Mouse (Mus musculus): ENCODE results near the gene Colq. TPM values are rescaled to one million over a fixed set of nuclear protein-coding genes. Genes with fewer than 3 reads are reported as not detected.

Gene Colq
- polyA plus RNA-seq, 1 experiment from 2014 or later: 0.50 TPM

GRCm38 (mm10) chr14:31565478-31566212, 25.5 kb downstream of the Colq start:
- 80% methylated on average over 9 of the region's 9 CpGs for WGBS
- H3K36me3 ChIP-seq (ENCODE audit: control insufficient read depth, insufficient read depth, low read length): no peaks in the 10 kb centered on the region
- peaks cover 4% of the 10 kb centered on the region for H3K4me1 ChIP-seq (ENCODE audit: control insufficient read depth, insufficient read depth, low read depth, low read length)
- no peak overlapping the region for H3K4me2 ChIP-seq (ENCODE audit: low read length)
- no peaks in the 10 kb centered on the region for H3K27me3 ChIP-seq (replicated peaks; ENCODE audit: control insufficient read depth, insufficient read depth, low read length)
- no peak overlapping the region for H3K9ac ChIP-seq (ENCODE audit: low read depth, low read length)
- H3K9me3 ChIP-seq (ENCODE audit: control insufficient read depth, low read length): no peaks in the 10 kb centered on the region
- H3K4me3 ChIP-seq (ENCODE audit: low read length): no peak overlapping the region
- no peak for ATAC-seq
- no peak overlapping the region for H3K27ac ChIP-seq (ENCODE audit: low read depth, low read length)

GRCm38 (mm10) chr14:31564452-31565179, 26.5 kb downstream of the Colq start:
- 31% methylated on average over 6 of the region's 6 CpGs for WGBS
- peaks cover 4% of the 10 kb centered on the region for H3K4me1 ChIP-seq (ENCODE audit: control insufficient read depth, insufficient read depth, low read depth, low read length)
- H3K27me3 ChIP-seq (replicated peaks; ENCODE audit: control insufficient read depth, insufficient read depth, low read length): no peaks in the 10 kb centered on the region
- no peak overlapping the region for H3K4me3 ChIP-seq (ENCODE audit: low read length)
- H3K36me3 ChIP-seq (ENCODE audit: control insufficient read depth, insufficient read depth, low read length): no peaks in the 10 kb centered on the region
- no peak overlapping the region for H3K4me2 ChIP-seq (ENCODE audit: low read length)
- no peak overlapping the region for H3K9ac ChIP-seq (ENCODE audit: low read depth, low read length)
- H3K27ac ChIP-seq (ENCODE audit: low read depth, low read length): no peak overlapping the region
- 0 out of 2 replicates have a peak, but pooled peaks have one; percentile 30 for ATAC-seq
- no peaks in the 10 kb centered on the region for H3K9me3 ChIP-seq (ENCODE audit: control insufficient read depth, low read length)

- WGBS: 50% methylated on average over 5 of the region's 5 CpGs
- Histone ChIP-seq H3K9me3 (ENCODE audit: control insufficient read depth, low read length) (no peaks in the 10 kb centered on the region), H3K9ac (ENCODE audit: low read depth, low read length) (no peak overlapping the region), H3K4me2 (ENCODE audit: low read length) (no peak overlapping the region), H3K4me3 (ENCODE audit: low read length) (no peak overlapping the region), H3K27ac (ENCODE audit: low read depth, low read length) (no peak overlapping the region), H3K4me1 (ENCODE audit: control insufficient read depth, insufficient read depth, low read depth, low read length) (peaks cover 4% of the 10 kb centered on the region; the same call in 1 of the 2 replicates), H3K36me3 (ENCODE audit: control insufficient read depth, insufficient read depth, low read length) (no peaks in the 10 kb centered on the region), H3K27me3 (replicated peaks; ENCODE audit: control insufficient read depth, insufficient read depth, low read length) (no peaks in the 10 kb centered on the region)
- no peak for ATAC-seq
Measured at GRCm38 (mm10) chr14:31560886-31561285, 30.3 kb downstream of the Colq start.

- Histone ChIP-seq H3K36me3 (ENCODE audit: control insufficient read depth, insufficient read depth, low read length) (no peaks in the 10 kb centered on the region), H3K9me3 (ENCODE audit: control insufficient read depth, low read length) (no peaks in the 10 kb centered on the region), H3K9ac (ENCODE audit: low read depth, low read length) (no peak overlapping the region), H3K27me3 (replicated peaks; ENCODE audit: control insufficient read depth, insufficient read depth, low read length) (no peaks in the 10 kb centered on the region), H3K4me2 (ENCODE audit: low read length) (no peak overlapping the region), H3K4me1 (ENCODE audit: control insufficient read depth, insufficient read depth, low read depth, low read length) (no peaks in the 10 kb centered on the region; the same call in 1 of the 2 replicates), H3K27ac (ENCODE audit: low read depth, low read length) (no peak overlapping the region), H3K4me3 (ENCODE audit: low read length) (no peak overlapping the region)
- ATAC-seq: no peak
- 56% methylated on average over 5 of the region's 5 CpGs for WGBS
Measured at GRCm38 (mm10) chr14:31559216-31559615, 31.9 kb downstream of the Colq start.

GRCm38 (mm10) chr14:31557784-31558183, 33.4 kb downstream of the Colq start:
- Histone ChIP-seq H3K4me3 (ENCODE audit: low read length) (no peak overlapping the region), H3K27me3 (replicated peaks; ENCODE audit: control insufficient read depth, insufficient read depth, low read length) (no peaks in the 10 kb centered on the region), H3K36me3 (ENCODE audit: control insufficient read depth, insufficient read depth, low read length) (no peaks in the 10 kb centered on the region), H3K4me1 (ENCODE audit: control insufficient read depth, insufficient read depth, low read depth, low read length) (no peaks in the 10 kb centered on the region; the same call in 1 of the 2 replicates), H3K27ac (ENCODE audit: low read depth, low read length) (no peak overlapping the region), H3K4me2 (ENCODE audit: low read length) (no peak overlapping the region), H3K9me3 (ENCODE audit: control insufficient read depth, low read length) (no peaks in the 10 kb centered on the region), H3K9ac (ENCODE audit: low read depth, low read length) (no peak overlapping the region)
- 61% methylated on average over 9 of the region's 9 CpGs for WGBS
- no peak for ATAC-seq

GRCm38 (mm10) chr14:31557273-31557672, 33.9 kb downstream of the Colq start:
- H3K27ac ChIP-seq (ENCODE audit: low read depth, low read length): no peak overlapping the region
- no peak overlapping the region for H3K9ac ChIP-seq (ENCODE audit: low read depth, low read length)
- 70% methylated on average over 8 of the region's 8 CpGs for WGBS
- H3K27me3 ChIP-seq (replicated peaks; ENCODE audit: control insufficient read depth, insufficient read depth, low read length): no peaks in the 10 kb centered on the region
- no peaks in the 10 kb centered on the region for H3K9me3 ChIP-seq (ENCODE audit: control insufficient read depth, low read length)
- no peak overlapping the region for H3K4me2 ChIP-seq (ENCODE audit: low read length)
- no peak overlapping the region for H3K4me3 ChIP-seq (ENCODE audit: low read length)
- H3K36me3 ChIP-seq (ENCODE audit: control insufficient read depth, insufficient read depth, low read length): no peaks in the 10 kb centered on the region
- no peak for ATAC-seq
- no peaks in the 10 kb centered on the region; the same call in 1 of the 2 replicates for H3K4me1 ChIP-seq (ENCODE audit: control insufficient read depth, insufficient read depth, low read depth, low read length)

GRCm38 (mm10) chr14:31556526-31557260, 34.5 kb downstream of the Colq start:
- Histone ChIP-seq H3K4me3 (ENCODE audit: low read length) (no peak overlapping the region), H3K36me3 (ENCODE audit: control insufficient read depth, insufficient read depth, low read length) (no peaks in the 10 kb centered on the region), H3K4me2 (ENCODE audit: low read length) (no peak overlapping the region), H3K9ac (ENCODE audit: low read depth, low read length) (no peak overlapping the region), H3K9me3 (ENCODE audit: control insufficient read depth, low read length) (no peaks in the 10 kb centered on the region), H3K4me1 (ENCODE audit: control insufficient read depth, insufficient read depth, low read depth, low read length) (no peaks in the 10 kb centered on the region; the same call in 1 of the 2 replicates), H3K27ac (ENCODE audit: low read depth, low read length) (no peak overlapping the region), H3K27me3 (replicated peaks; ENCODE audit: control insufficient read depth, insufficient read depth, low read length) (no peaks in the 10 kb centered on the region)
- 89% methylated on average over 9 of the region's 9 CpGs for WGBS
- no peak for ATAC-seq

GRCm38 (mm10) chr14:31555963-31556434, 35.1 kb downstream of the Colq start:
- Histone ChIP-seq H3K4me2 (ENCODE audit: low read length) (no peak overlapping the region), H3K36me3 (ENCODE audit: control insufficient read depth, insufficient read depth, low read length) (no peaks in the 10 kb centered on the region), H3K9me3 (ENCODE audit: control insufficient read depth, low read length) (no peaks in the 10 kb centered on the region), H3K4me1 (ENCODE audit: control insufficient read depth, insufficient read depth, low read depth, low read length) (no peaks in the 10 kb centered on the region; the same call in 1 of the 2 replicates), H3K4me3 (ENCODE audit: low read length) (no peak overlapping the region), H3K9ac (ENCODE audit: low read depth, low read length) (no peak overlapping the region), H3K27me3 (replicated peaks; ENCODE audit: control insufficient read depth, insufficient read depth, low read length) (no peaks in the 10 kb centered on the region), H3K27ac (ENCODE audit: low read depth, low read length) (no peak overlapping the region)
- ATAC-seq: no peak
- 70% methylated on average over 14 of the region's 14 CpGs for WGBS

GRCm38 (mm10) chr14:31555021-31555420, 36.1 kb downstream of the Colq start:
- no peaks in the 10 kb centered on the region for H3K9me3 ChIP-seq (ENCODE audit: control insufficient read depth, low read length)
- H3K36me3 ChIP-seq (ENCODE audit: control insufficient read depth, insufficient read depth, low read length): no peaks in the 10 kb centered on the region
- no peak overlapping the region for H3K9ac ChIP-seq (ENCODE audit: low read depth, low read length)
- WGBS: 95% methylated on average over 7 of the region's 7 CpGs
- ATAC-seq: no peak
- H3K4me2 ChIP-seq (ENCODE audit: low read length): no peak overlapping the region
- H3K27me3 ChIP-seq (replicated peaks; ENCODE audit: control insufficient read depth, insufficient read depth, low read length): no peaks in the 10 kb centered on the region
- no peak overlapping the region for H3K4me3 ChIP-seq (ENCODE audit: low read length)
- no peaks in the 10 kb centered on the region for H3K4me1 ChIP-seq (ENCODE audit: control insufficient read depth, insufficient read depth, low read depth, low read length)
- no peak overlapping the region for H3K27ac ChIP-seq (ENCODE audit: low read depth, low read length)
